Mouse (Mus musculus) inflammation-experienced regulatory T-cells, adult 16 weeks (primary cell): Measurements from ENCODE around the gene Chp2. TPM values are rescaled to one million over a fixed set of nuclear protein-coding genes. Genes with fewer than 3 reads are reported as not detected.

ENCODE experiments used
- polyA plus RNA-seq: library from polyadenylated mRNA; unstranded; fragments of 100-300 nt; shearing (Covaris generic); gene quantifications from one replicate; pipeline ENCODE4 v1.2.1, GENCODE M21; 2017

Gene Chp2
- not detected for polyA plus RNA-seq

DNA sequence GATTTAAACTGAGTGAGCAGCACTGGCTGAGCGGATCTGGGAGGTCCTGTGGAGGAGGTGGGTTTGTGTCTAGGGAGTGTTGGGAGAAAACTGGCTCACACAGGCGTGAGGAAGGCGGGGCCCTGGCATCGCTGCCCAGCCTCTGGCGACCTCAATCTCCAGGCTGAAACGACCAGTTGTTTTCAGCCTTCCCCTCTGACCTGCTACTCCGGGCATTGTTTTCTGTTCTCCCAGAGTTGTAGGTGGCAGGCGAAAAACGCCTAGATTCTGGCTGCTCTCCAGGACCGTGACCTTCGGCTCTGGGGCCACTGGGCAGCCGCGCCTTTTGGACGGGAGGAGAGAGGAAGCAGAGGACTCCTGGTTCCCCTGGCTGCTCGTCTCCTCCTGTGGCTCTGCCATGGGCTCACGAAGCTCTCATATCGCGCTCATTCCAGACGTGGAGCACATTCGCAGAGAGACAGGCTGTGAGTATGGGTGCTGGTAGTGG lies at the start of gene Chp2:
Chp2 (plus strand) TSS at position 182 of the 487 bp plus-strand sequence.

DNA sequence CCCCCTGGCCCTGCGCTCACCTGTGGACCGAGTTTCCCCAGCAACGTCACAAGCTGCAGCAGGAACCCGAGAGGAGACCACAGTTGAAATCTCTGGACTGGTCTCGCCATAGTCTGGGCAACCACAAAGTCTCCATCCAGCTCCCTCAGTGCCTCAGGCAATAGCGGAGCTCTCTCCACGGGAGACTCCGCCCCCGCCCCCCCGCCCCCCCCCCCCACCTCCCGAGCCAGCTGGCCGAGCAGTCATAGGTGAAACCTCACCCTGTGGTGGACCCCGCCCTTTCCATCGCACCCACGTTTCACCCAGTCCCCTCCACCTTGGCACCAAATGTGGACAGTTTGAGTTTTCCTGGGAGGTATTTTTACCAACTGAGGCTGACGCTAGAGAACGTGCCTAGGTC lies 33.3 kb upstream of the Chp2 start, which contains the start of gene Ern2:
Ern2 (minus strand) TSS at position 165 of the 400 bp plus-strand sequence.

Other genes with a start within 250 kb of the Chp2 start
- gene Cog7, start 237.8 kb upstream of the Chp2 start, polyA plus RNA-seq, result 15.8 TPM
- gene Gga2, start 198.3 kb upstream of the Chp2 start, polyA plus RNA-seq, result 6.4 TPM
- 14.5 TPM for gene Ubfd1, start 152.3 kb upstream of the Chp2 start, polyA plus RNA-seq
- gene Ears2, start 152.2 kb upstream of the Chp2 start, polyA plus RNA-seq, result 18.6 TPM
- gene Ndufab1, start 117.6 kb upstream of the Chp2 start, polyA plus RNA-seq, result 183 TPM
- 9.2 TPM for gene Palb2, start 86.5 kb upstream of the Chp2 start, polyA plus RNA-seq
- gene Dctn5, start 86.5 kb upstream of the Chp2 start, polyA plus RNA-seq, result 141 TPM
- gene Plk1, start 60.1 kb upstream of the Chp2 start, polyA plus RNA-seq, result 8.2 TPM
- not detected for gene Ern2, start 33.3 kb upstream of the Chp2 start, polyA plus RNA-seq
- 28.4 TPM for gene Prkcb, start 69.3 kb downstream of the Chp2 start, polyA plus RNA-seq